Mouse (Mus musculus) lung, postnatal 0 days (tissue): ENCODE results near the gene Fam166a.

Source experiments
- CTCF ChIP-seq: IDR thresholded peaks from 2 replicates; pipeline ENCODE4 v1.5.1; 2016; ENCODE audit warnings: antibody characterized with exemption, mild to moderate bottlenecking
- EP300 ChIP-seq: IDR thresholded peaks from 2 replicates; pipeline ENCODE4 v1.6.1; 2016; ENCODE audit warnings: antibody characterized with exemption, mild to moderate bottlenecking, control low read depth

- TF ChIP-seq CTCF = no peak
- no peak for TF ChIP-seq EP300
Measured at GRCm38 (mm10) chr2:25174866-25175689, 43.5 kb upstream of the Fam166a start.
